Mouse (Mus musculus) heart, adult 2 months (tissue): Measurements from ENCODE around the gene Rnf187.

Experiments
- CTCF ChIP-seq: fragments of 200-600 bp; IDR thresholded peaks from 2 replicates; pipeline ENCODE4 v1.8.1; 2022; ENCODE audit warnings: antibody characterized with exemption, mild to moderate bottlenecking, moderate library complexity
- EP300 ChIP-seq: fragments of 200-500 bp; IDR thresholded peaks from 2 replicates; pipeline ENCODE4 v1.6.1; 2011; ENCODE audit warnings: low read depth, low read length, control low read depth; ENCODE audit not compliant: insufficient read depth
- POLR2A ChIP-seq: fragments of 200-500 bp; IDR thresholded peaks from 2 replicates; pipeline ENCODE4 v1.6.1; 2011; ENCODE audit warnings: mild to moderate bottlenecking, low read depth, low read length, control low read depth; ENCODE audit not compliant: insufficient read depth

GRCm38 (mm10) chr11:58977150-58977549, 38.4 kb upstream of the Rnf187 start:
- no peak for TF ChIP-seq CTCF
- TF ChIP-seq POLR2A, result no peak
- no peak for TF ChIP-seq EP300
